Mouse (Mus musculus) stomach, postnatal 0 days (tissue): ENCODE measurements around the gene Mllt6. TPM values are rescaled to one million over a fixed set of nuclear protein-coding genes. Genes with fewer than 3 reads are reported as not detected.

Experiments used
- ATAC-seq: fragments of 200-750 bp; cut with Nextera tagmentation; 2 replicates; pipeline ENCODE4 v1.8.0; 2017; ENCODE audit not compliant: low FRiP score, low TSS enrichment
- DNase-seq: peaks from one replicate; pipeline ENCODE4 v3.0.0-alpha.2; 2016; ENCODE audit warnings: low spot score
- H3K27ac ChIP-seq: fragments of 300-500 bp; sonication (generic); replicated peaks from 2 replicates; pipeline ENCODE4 v1.5.1; 2014; ENCODE audit warnings: mild to moderate bottlenecking, control low read depth
- H3K27me3 ChIP-seq: fragments of 300-500 bp; sonication (generic); 2 replicates; pipeline ENCODE4 v1.6.1; 2014; ENCODE audit warnings: low read length; ENCODE audit not compliant: control insufficient read depth, insufficient read depth
- H3K36me3 ChIP-seq: fragments of 300-500 bp; sonication (generic); 2 replicates; pipeline ENCODE4 v1.6.1; 2014; ENCODE audit warnings: low read length, mixed read lengths; ENCODE audit not compliant: control insufficient read depth, insufficient read depth
- H3K4me1 ChIP-seq: fragments of 300-500 bp; sonication (generic); replicated peaks from 2 replicates; pipeline ENCODE4 v1.6.1; 2014; ENCODE audit warnings: antibody characterized with exemption; ENCODE audit not compliant: control insufficient read depth, insufficient read depth
- H3K4me2 ChIP-seq: fragments of 300-500 bp; sonication (generic); replicated peaks from 2 replicates; pipeline ENCODE4 v1.6.1; 2014; ENCODE audit warnings: low read depth, mild to moderate bottlenecking, control low read depth, moderate library complexity
- H3K4me3 ChIP-seq: fragments of 300-500 bp; sonication (generic); 2 replicates; pipeline ENCODE4 v1.5.1; 2014; ENCODE audit warnings: low read depth, low read length, control low read depth
- H3K9ac ChIP-seq: fragments of 300-500 bp; sonication (generic); 2 replicates; pipeline ENCODE4 v1.6.1; 2014; ENCODE audit warnings: mild to moderate bottlenecking, low read length, control low read depth, mixed read lengths
- H3K9me3 ChIP-seq: fragments of 300-500 bp; sonication (generic); 2 replicates; pipeline ENCODE4 v1.6.1; 2016; ENCODE audit warnings: low read length; ENCODE audit not compliant: control insufficient read depth
- CTCF ChIP-seq: IDR thresholded peaks from 2 replicates; pipeline ENCODE4 v1.5.1; 2016; ENCODE audit warnings: antibody characterized with exemption, low read depth, mild to moderate bottlenecking, moderate library complexity
- EP300 ChIP-seq: optimal IDR thresholded peaks from 2 replicates; pipeline ENCODE3; 2016; ENCODE audit warnings: antibody characterized with exemption
- WGBS: fragments of 180-500 bp; shearing (Covaris S2); extraction: QIAGEN DNeasy Blood & Tissue Kit; methylation state at CpG from one replicate; pipeline ENCODE4 v1.1.7; 2014; 5-methylcytosine and 5-hydroxymethylcytosine counted together
- polyA plus RNA-seq: library from polyadenylated mRNA; unstranded; fragments of >200 nt; fragmentation: Nextera tagmentation; extraction: Ambion mirVana; gene quantifications from 2 replicates; pipeline ENCODE4 v1.2.1, GENCODE M21; 2015

The Mllt6 gene
- polyA plus RNA-seq, 1 experiment from 2014 or later, result 1.1 TPM

GRCm38 (mm10) chr11:97680430-97680829, 17.2 kb downstream of the Mllt6 start:
- ATAC-seq (no peak), DNase-seq (peak; percentile 36)
- WGBS, result 79% methylated on average over 12 of the region's 12 CpGs
- peaks cover 26% of the 10 kb centered on the region for H3K36me3 ChIP-seq
- no peak overlapping the region for H3K27ac ChIP-seq
- no peak overlapping the region for H3K4me3 ChIP-seq
- no peaks in the 10 kb centered on the region for H3K9me3 ChIP-seq
- TF ChIP-seq EP300 (no peak), CTCF (no peak)
- H3K4me2 ChIP-seq, result no peak overlapping the region
- H3K9ac ChIP-seq, result no peak overlapping the region
- no peaks in the 10 kb centered on the region for H3K27me3 ChIP-seq
- H3K4me1 ChIP-seq, result no peaks in the 10 kb centered on the region

GRCm38 (mm10) chr11:97682504-97683055, 19.4 kb downstream of the Mllt6 start:
- H3K36me3 ChIP-seq, result peaks cover 22% of the 10 kb centered on the region
- 69% methylated on average over 6 of the region's 6 CpGs for WGBS
- H3K27me3 ChIP-seq, result no peaks in the 10 kb centered on the region
- TF ChIP-seq EP300, result no peak
- no peak for TF ChIP-seq CTCF
- H3K4me1 ChIP-seq, result no peaks in the 10 kb centered on the region; the same call in 1 of the 2 replicates
- no peak for DNase-seq
- no peak overlapping the region for H3K4me3 ChIP-seq
- no peak overlapping the region for H3K4me2 ChIP-seq
- H3K9ac ChIP-seq, result no peak overlapping the region
- no peak overlapping the region for H3K27ac ChIP-seq
- H3K9me3 ChIP-seq, result no peaks in the 10 kb centered on the region
- ATAC-seq, result no peak

GRCm38 (mm10) chr11:97684063-97684680, 21.0 kb downstream of the Mllt6 start:
- no peak overlapping the region for H3K4me2 ChIP-seq
- H3K4me1 ChIP-seq, result no peaks in the 10 kb centered on the region; the same call in 1 of the 2 replicates
- DNase-seq (no peak), ATAC-seq (no peak)
- H3K36me3 ChIP-seq, result peaks cover 18% of the 10 kb centered on the region
- TF ChIP-seq EP300 (no peak), CTCF (no peak)
- 83% methylated on average over 6 of the region's 6 CpGs for WGBS
- no peaks in the 10 kb centered on the region for H3K9me3 ChIP-seq
- no peak overlapping the region for H3K9ac ChIP-seq
- H3K27ac ChIP-seq, result no peak overlapping the region
- no peak overlapping the region for H3K4me3 ChIP-seq
- no peaks in the 10 kb centered on the region for H3K27me3 ChIP-seq

- no peak overlapping the region for H3K4me2 ChIP-seq
- WGBS, result 41% methylated on average over 7 of the region's 7 CpGs
- H3K4me3 ChIP-seq, result no peak overlapping the region
- no peak for DNase-seq
- H3K4me1 ChIP-seq, result no peaks in the 10 kb centered on the region; the same call in 1 of the 2 replicates
- H3K9me3 ChIP-seq, result no peaks in the 10 kb centered on the region
- no peak overlapping the region for H3K27ac ChIP-seq
- ATAC-seq, result no peak
- no peaks in the 10 kb centered on the region for H3K27me3 ChIP-seq
- no peak overlapping the region for H3K9ac ChIP-seq
- H3K36me3 ChIP-seq, result peaks cover 18% of the 10 kb centered on the region
- TF ChIP-seq CTCF, result no peak
- TF ChIP-seq EP300, result no peak
Measured at GRCm38 (mm10) chr11:97684766-97685165, 21.6 kb downstream of the Mllt6 start.

GRCm38 (mm10) chr11:97685613-97686321, 22.6 kb downstream of the Mllt6 start, which contains the start of gene Cisd3:
Gene Cisd3 (plus strand): TSS chr11:97685826.
- peaks cover 21% of the 10 kb centered on the region for H3K36me3 ChIP-seq
- 0 out of 2 replicates have a peak within 1 kb of the TSS, but pooled peaks have one; percentile 30 for H3K27ac ChIP-seq
- H3K4me1 ChIP-seq, result no peaks in the 10 kb centered on the region; the same call in 1 of the 2 replicates

More at GRCm38 (mm10) chr11:97685613-97686321, 22.6 kb downstream of the Mllt6 start, which contains the start of gene Cisd3:
- Histone ChIP-seq H3K9me3 (no peaks in the 10 kb centered on the region), H3K4me2 (peak within 1 kb of the TSS; percentile 58), H3K4me3 (peak within 1 kb of the TSS; percentile 31), H3K27me3 (no peaks in the 10 kb centered on the region), H3K9ac (peak within 1 kb of the TSS; percentile 43)
- TF ChIP-seq CTCF, result no peak
- no peak for TF ChIP-seq EP300
- ATAC-seq (peak; percentile 94), DNase-seq (peak; percentile 93)
- under 1% methylated on average over 40 of the region's 43 CpGs for WGBS
